Mouse (Mus musculus): ENCODE results near the gene Pnmt. TPM values are rescaled to one million over a fixed set of nuclear protein-coding genes. Genes with fewer than 3 reads are reported as not detected.

Gene Pnmt
- total and polyA plus RNA-seq, 3 experiments = not detected

GRCm38 (mm10) chr11:98392645-98393044, 6.4 kb downstream of the Pnmt start (continued):
- TF ChIP-seq ZMIZ1 (IDR thresholded peaks at IDR 0.05; ENCODE audit: low read depth, low read length) (no peak), MAX (IDR thresholded peaks at IDR 0.05; ENCODE audit: low read length) (no peak), CHD1 (IDR thresholded peaks at IDR 0.05; ENCODE audit: low read depth, low read length) (no peak), ZC3H11A (IDR thresholded peaks at IDR 0.05; ENCODE audit: low read depth, low read length) (no peak), GATA1 (IDR thresholded peaks at IDR 0.05; ENCODE audit: low read depth, low read length) (peak; percentile 70), ZNF384 (IDR thresholded peaks at IDR 0.05; ENCODE audit: low read depth, low read length) (no peak), CTCF (IDR thresholded peaks at IDR 0.05 in 2 of 3, conservative IDR thresholded peaks at IDR 0.05 in 1 of 3; ENCODE audit: control insufficient read depth in 1 of 3, insufficient read depth in 1 of 3, low read depth in 2 of 3, low read length in 3 of 3, poor library complexity in 1 of 3, severe bottlenecking in 1 of 3) (no peak), TAL1 (IDR thresholded peaks at IDR 0.05; ENCODE audit: low read length) (no peak), NELFE (IDR thresholded peaks at IDR 0.05; ENCODE audit: low read depth, low read length) (no peak), MAFK (IDR thresholded peaks at IDR 0.05; ENCODE audit: borderline replicate concordance, low read depth, low read length) (no peak), HCFC1 (IDR thresholded peaks at IDR 0.05; ENCODE audit: low read depth, low read length) (no peak), POLR2A (IDR thresholded peaks at IDR 0.05; ENCODE audit: control insufficient read depth in 1 of 2, insufficient read depth in 1 of 2, low read depth in 1 of 2, low read length in 2 of 2, poor library complexity in 1 of 2) (no peak), RAD21 (IDR thresholded peaks at IDR 0.05; ENCODE audit: low read depth, low read length) (no peak), KAT2A (conservative IDR thresholded peaks at IDR 0.05; ENCODE audit: low read depth, low read length) (no peak), BHLHE40 (IDR thresholded peaks at IDR 0.05; ENCODE audit: borderline replicate concordance, low read depth, low read length) (no peak), MXI1 (IDR thresholded peaks at IDR 0.05; ENCODE audit: low read depth, low read length) (no peak)

- H3K4me3 ChIP-seq (ENCODE audit: control insufficient read depth in 1 of 2, insufficient read depth in 1 of 2, low read depth in 2 of 2, low read length in 2 of 2) = peak overlapping the region; percentile 11 to 27
- peak overlapping the region; percentile 53 for H3K9ac ChIP-seq (ENCODE audit: control insufficient read depth, low read depth, low read length, poor library complexity, severe bottlenecking)
- no peaks in the 10 kb centered on the region for H3K79me2 ChIP-seq (ENCODE audit: control insufficient read depth, insufficient read depth, low read length, poor library complexity)
- no peaks in the 10 kb centered on the region for H3K27me3 ChIP-seq (ENCODE audit: control insufficient read depth in 1 of 2, insufficient read depth in 2 of 2, low read length in 2 of 2)
- peak overlapping the region; percentile 79 for H3K27ac ChIP-seq (ENCODE audit: control insufficient read depth, low read depth, low read length)
- peaks cover 0 to 26% of the 10 kb centered on the region in 2 experiments; a peak in 2 of 4 replicates for H3K36me3 ChIP-seq (ENCODE audit: control insufficient read depth in 1 of 2, insufficient read depth in 2 of 2, low read length in 2 of 2)
- peak; percentile 96 for DNase-seq (ENCODE audit: low read depth, low spot score)
- H3K9me3 ChIP-seq (replicated peaks; ENCODE audit: insufficient read depth, low read length) = no peaks in the 10 kb centered on the region
- peaks cover 21 to 45% of the 10 kb centered on the region in 2 experiments for H3K4me1 ChIP-seq (ENCODE audit: control insufficient read depth in 1 of 2, insufficient read depth in 2 of 2, low read length in 2 of 2)
- TF ChIP-seq HCFC1 (IDR thresholded peaks at IDR 0.05; ENCODE audit: low read depth, low read length) (peak; percentile 68), NRF1 (IDR thresholded peaks at IDR 0.05; ENCODE audit: insufficient read depth, low read depth, low read length, poor library complexity, severe bottlenecking) (peak; percentile 78), KAT2A (conservative IDR thresholded peaks at IDR 0.05; ENCODE audit: low read depth, low read length) (no peak), MAFK (IDR thresholded peaks at IDR 0.05; ENCODE audit: borderline replicate concordance, low read depth, low read length) (no peak), MEF2A (IDR thresholded peaks at IDR 0.05; ENCODE audit: extremely low read depth, insufficient replicate concordance, low read depth, low read length, poor library complexity, severe bottlenecking) (no peak), CTCF (IDR thresholded peaks at IDR 0.05 in 2 of 3, conservative IDR thresholded peaks at IDR 0.05 in 1 of 3; ENCODE audit: control insufficient read depth in 1 of 3, insufficient read depth in 1 of 3, low read depth in 2 of 3, low read length in 3 of 3, poor library complexity in 1 of 3, severe bottlenecking in 1 of 3) (no peak), POLR2A (IDR thresholded peaks at IDR 0.05; ENCODE audit: control insufficient read depth in 1 of 2, insufficient read depth in 1 of 2, low read depth in 1 of 2, low read length in 2 of 2, poor library complexity in 1 of 2) (peak in 1 of 2 experiments; percentile 93; a peak in 2 of 4 replicates), BHLHE40 (IDR thresholded peaks at IDR 0.05; ENCODE audit: borderline replicate concordance, low read depth, low read length) (peak; percentile 31; the same call in 1 of the 2 replicates), NELFE (IDR thresholded peaks at IDR 0.05; ENCODE audit: low read depth, low read length) (peak; percentile 89), TBP (IDR thresholded peaks at IDR 0.05; ENCODE audit: low read depth, low read length) (peak; percentile 75), E2F4 (IDR thresholded peaks at IDR 0.05; ENCODE audit: borderline replicate concordance, low read depth, low read length) (no peak), ZMIZ1 (IDR thresholded peaks at IDR 0.05; ENCODE audit: low read depth, low read length) (peak; percentile 31; the same call in 1 of the 2 replicates), CHD2 (IDR thresholded peaks at IDR 0.05; ENCODE audit: low read length) (no peak), TAL1 (IDR thresholded peaks at IDR 0.05; ENCODE audit: low read length) (peak; percentile 70), CHD1 (IDR thresholded peaks at IDR 0.05; ENCODE audit: low read depth, low read length) (no peak), SMC3 (IDR thresholded peaks at IDR 0.05; ENCODE audit: low read depth, low read length) (no peak), ZC3H11A (IDR thresholded peaks at IDR 0.05; ENCODE audit: low read depth, low read length) (no peak), ZKSCAN1 (IDR thresholded peaks at IDR 0.05; ENCODE audit: low read depth, low read length) (no peak), JUND (IDR thresholded peaks at IDR 0.05; ENCODE audit: low read depth, low read length) (no peak), GABPA (IDR thresholded peaks at IDR 0.05; ENCODE audit: low read depth, low read length) (no peak), ETS1 (IDR thresholded peaks at IDR 0.05; ENCODE audit: low read depth, low read length) (peak; percentile 72), USF2 (IDR thresholded peaks at IDR 0.05; ENCODE audit: borderline replicate concordance in 1 of 2, insufficient read depth in 1 of 2, low read depth in 1 of 2, low read length in 2 of 2) (no peak), UBTF (IDR thresholded peaks at IDR 0.05; ENCODE audit: borderline replicate concordance, insufficient read depth, low read depth, low read length) (no peak), TCF12 (IDR thresholded peaks at IDR 0.05; ENCODE audit: low read depth, low read length) (peak; percentile 88), MYB (IDR thresholded peaks at IDR 0.05; ENCODE audit: low read depth, low read length) (peak; percentile 88), MAZ (IDR thresholded peaks at IDR 0.05; ENCODE audit: low read depth, low read length) (peak; percentile 87; the same call in 1 of the 2 replicates), ZNF384 (IDR thresholded peaks at IDR 0.05; ENCODE audit: low read depth, low read length) (no peak), GATA1 (IDR thresholded peaks at IDR 0.05; ENCODE audit: low read depth, low read length) (peak; percentile 87), MAX (IDR thresholded peaks at IDR 0.05; ENCODE audit: low read length) (peak; percentile 48)
Measured at GRCm38 (mm10) chr11:98393317-98393716, 7.1 kb downstream of the Pnmt start.

Measured in MEL (cell line).